In genomic region chr12:44430996-44431395, GRCm38 (mm10) we compare ENCODE assay signal across 9 mouse cellular contexts.
DNase-seq lines count a peak whose midpoint lies in the region; ATAC-seq and TF ChIP-seq lines count a peak whose summit lies in the region.
"Had no signal": no experiment of that assay in that cellular context is flagged by ENCODE, and none has a peak within 500 bp of the region (broad histone marks: within the 10 kb centered on the region; RNA-seq: fewer than 3 reads in every experiment).

No protein-coding gene starts in this region.

- 0 out of 2 replicates have a peak overlapping the region, but pooled peaks have one; percentile 34 for H3K9ac ChIP-seq in midbrain, embryonic 14.5 days (replicated peaks; ENCODE audit: low read length)
- no peak overlapping the region for H3K9ac ChIP-seq in stomach, postnatal 0 days (ENCODE audit: low read length)

- no peaks in the 10 kb centered on the region for H3K36me3 ChIP-seq in midbrain, embryonic 14.5 days (ENCODE audit: control insufficient read depth, insufficient read depth, low read length)
- H3K36me3 ChIP-seq in heart, embryonic 10.5 days = no peaks in the 10 kb centered on the region
- no peaks in the 10 kb centered on the region for H3K36me3 ChIP-seq in stomach, postnatal 0 days (ENCODE audit: control insufficient read depth, insufficient read depth, low read length)

- WGBS in midbrain, embryonic 14.5 days = 7% methylated on average over 7 of the region's 7 CpGs
- WGBS in heart, embryonic 10.5 days = 84% methylated on average over 7 of the region's 7 CpGs
- 66% methylated on average over 7 of the region's 7 CpGs for WGBS in stomach, postnatal 0 days

- 0 out of 2 replicates have a peak, but pooled peaks have one; percentile 36 for ATAC-seq in midbrain, embryonic 14.5 days (ENCODE audit: low FRiP score, low TSS enrichment)
- ATAC-seq in stomach, postnatal 0 days (ENCODE audit: low FRiP score, low TSS enrichment) = no peak

- TF ChIP-seq EP300 in stomach, postnatal 0 days (optimal IDR thresholded peaks at IDR 0.05) = no peak

- peaks cover 30% of the 10 kb centered on the region for H3K4me1 ChIP-seq in midbrain, embryonic 14.5 days (ENCODE audit: control insufficient read depth, insufficient read depth, low read length)
- no peaks in the 10 kb centered on the region for H3K4me1 ChIP-seq in heart, embryonic 10.5 days
- no peaks in the 10 kb centered on the region for H3K4me1 ChIP-seq in stomach, postnatal 0 days (replicated peaks; ENCODE audit: control insufficient read depth, insufficient read depth)

- DNase-seq in embryo, embryonic 10.5 days (ENCODE audit: low spot score) = peak; percentile 20
- no peak for DNase-seq in embryo, embryonic 10 days (ENCODE audit: low spot score)
- DNase-seq in cerebellum, adult 8-10 months = peak; percentile 54
- peak; percentile 28 for DNase-seq in kidney, adult 9 months
- peak; percentile 71 for DNase-seq in midbrain, embryonic 14.5 days
- DNase-seq in heart, postnatal 25 days (ENCODE audit: low spot score) = no peak
- DNase-seq in heart, embryonic 10.5 days (ENCODE audit: low spot score) = no peak
- DNase-seq in stomach, postnatal 0 days (ENCODE audit: low spot score) = no peak

- peak overlapping the region; percentile 31 for H3K4me2 ChIP-seq in midbrain, embryonic 14.5 days (ENCODE audit: low read length)
- H3K4me2 ChIP-seq in stomach, postnatal 0 days (replicated peaks; ENCODE audit: low read depth) = no peak overlapping the region

- H3K4me3 ChIP-seq in midbrain, embryonic 14.5 days (replicated peaks; ENCODE audit: low read depth, low read length) = no peak overlapping the region
- no peak overlapping the region for H3K4me3 ChIP-seq in heart, embryonic 10.5 days
- H3K4me3 ChIP-seq in stomach, postnatal 0 days (ENCODE audit: low read depth, low read length) = no peak overlapping the region
- H3K4me3 ChIP-seq: erythroblast, embryonic 14.5 days had no signal

- H3K9me3 ChIP-seq in midbrain, embryonic 14.5 days (ENCODE audit: control insufficient read depth, low read length) = no peaks in the 10 kb centered on the region
- H3K9me3 ChIP-seq in heart, embryonic 10.5 days = no peaks in the 10 kb centered on the region
- H3K9me3 ChIP-seq in stomach, postnatal 0 days (ENCODE audit: control insufficient read depth, low read length) = no peaks in the 10 kb centered on the region

- H3K27me3 ChIP-seq in midbrain, embryonic 14.5 days (ENCODE audit: control insufficient read depth, insufficient read depth, low read length) = no peaks in the 10 kb centered on the region
- no peaks in the 10 kb centered on the region for H3K27me3 ChIP-seq in heart, embryonic 10.5 days (ENCODE audit: insufficient read depth, poor library complexity, severe bottlenecking)
- no peaks in the 10 kb centered on the region for H3K27me3 ChIP-seq in stomach, postnatal 0 days (ENCODE audit: control insufficient read depth, insufficient read depth, low read length)

- H3K27ac ChIP-seq in midbrain, embryonic 14.5 days (replicated peaks; ENCODE audit: low read depth, low read length) = peak overlapping the region; percentile 86
- no peak overlapping the region for H3K27ac ChIP-seq in heart, embryonic 10.5 days
- no peak overlapping the region for H3K27ac ChIP-seq in stomach, postnatal 0 days (replicated peaks)

- no peak for TF ChIP-seq CTCF in stomach, postnatal 0 days (IDR thresholded peaks at IDR 0.05; ENCODE audit: low read depth)

- intact Hi-C loops in heart, postnatal 25 days (cut with DNase I) = no loop called here

Comparison
In these comparisons a context has a peak if more than half of its experiments do, and no peak if none do; other contexts are left out.
1. DNase-seq: peak in embryo, embryonic 10.5 days (single experiment), cerebellum, adult 8-10 months (single experiment), kidney, adult 9 months (single experiment) and midbrain, embryonic 14.5 days (single experiment); none in embryo, embryonic 10 days (single experiment), heart, postnatal 25 days (single experiment), heart, embryonic 10.5 days (single experiment) and stomach, postnatal 0 days (single experiment).